Mouse (Mus musculus) urinary bladder, postnatal 25 days (tissue): ENCODE measurements around the gene T.

ENCODE experiments used
- DNase-seq: peaks from one replicate; pipeline ENCODE4 v3.0.0; 2022; ENCODE audit warnings: low spot score

Gene T

DNA sequence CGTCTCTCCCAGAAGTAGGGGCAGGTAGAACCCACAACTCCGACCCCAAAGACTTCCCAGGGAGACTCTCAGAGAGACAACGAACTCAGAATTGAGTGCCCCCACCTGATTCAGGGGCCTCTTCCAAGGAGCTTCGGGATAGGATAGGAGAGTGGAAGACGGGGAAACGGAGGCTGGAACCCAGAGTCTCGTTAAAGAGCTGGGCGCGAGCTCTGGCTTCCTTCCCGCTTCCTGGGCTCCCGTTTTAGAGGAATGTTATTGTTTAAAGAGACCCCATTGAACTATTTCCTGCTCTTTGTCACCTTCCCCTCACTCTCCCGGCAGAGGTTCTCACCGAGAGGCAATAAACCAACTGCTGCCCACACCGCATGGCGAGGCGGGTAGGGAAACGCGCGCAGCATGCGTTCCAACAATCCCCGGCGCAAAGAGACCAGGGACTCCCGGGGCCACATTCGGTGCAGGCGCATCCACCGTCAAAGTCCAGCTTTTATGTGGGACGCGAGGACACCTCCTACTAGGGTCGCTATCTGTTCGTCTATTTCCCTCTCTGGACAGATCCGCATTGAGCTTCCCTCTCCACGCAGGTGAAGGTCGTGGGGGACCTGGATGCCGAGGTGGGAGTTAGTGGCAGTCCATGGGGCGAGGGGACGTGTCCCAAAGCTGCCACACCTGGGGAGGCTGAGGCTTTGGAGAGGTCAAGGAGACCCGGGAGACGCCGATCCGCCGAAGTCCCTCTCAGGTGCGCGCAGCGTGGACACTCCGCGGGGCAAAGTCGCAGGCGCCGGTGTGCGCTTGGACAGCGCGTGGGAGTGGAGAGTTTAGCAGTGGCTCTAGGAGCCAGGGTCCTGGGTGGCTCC, 874 bp upstream of the T start:
- DNase-seq, result no peak

DNA sequence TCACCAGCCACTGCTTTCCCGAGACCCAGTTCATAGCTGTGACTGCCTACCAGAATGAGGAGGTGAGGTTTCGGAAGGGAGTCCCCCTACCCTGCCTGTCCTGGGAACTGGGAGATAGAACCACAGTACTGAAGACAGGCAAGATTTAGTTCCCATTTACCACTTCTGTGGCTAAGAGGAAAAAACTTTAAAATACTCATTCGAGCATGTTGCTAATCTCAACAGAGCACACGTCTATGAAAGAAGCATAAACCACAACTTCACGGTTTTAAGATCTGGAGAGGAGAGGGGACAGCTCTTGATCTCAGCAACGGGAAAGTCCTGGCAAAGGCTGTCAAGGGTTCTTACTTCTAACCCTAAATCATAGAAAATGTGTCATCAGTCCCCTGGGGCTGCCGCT, 2.0 kb downstream of the T start:
- no peak for DNase-seq

DNA sequence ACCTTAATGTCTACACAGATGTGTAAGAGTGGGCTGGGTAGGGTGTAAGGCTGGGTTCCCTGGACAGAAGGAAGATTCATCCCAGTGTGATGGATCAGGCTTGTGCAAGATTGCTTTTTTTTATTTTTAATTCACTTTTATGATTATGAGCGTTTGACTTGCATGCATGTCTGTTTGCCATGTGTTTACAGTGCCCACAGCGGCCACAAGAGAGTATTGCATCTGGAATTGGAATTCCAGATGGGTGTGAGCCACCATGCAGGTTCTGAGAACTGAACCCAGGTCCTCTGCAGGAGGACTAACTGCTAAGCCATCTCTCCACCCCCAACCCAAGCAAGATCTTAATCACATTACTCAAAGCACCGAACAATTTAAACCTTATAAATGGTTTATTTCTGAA, 9.8 kb downstream of the T start:
- DNase-seq, result no peak

DNA sequence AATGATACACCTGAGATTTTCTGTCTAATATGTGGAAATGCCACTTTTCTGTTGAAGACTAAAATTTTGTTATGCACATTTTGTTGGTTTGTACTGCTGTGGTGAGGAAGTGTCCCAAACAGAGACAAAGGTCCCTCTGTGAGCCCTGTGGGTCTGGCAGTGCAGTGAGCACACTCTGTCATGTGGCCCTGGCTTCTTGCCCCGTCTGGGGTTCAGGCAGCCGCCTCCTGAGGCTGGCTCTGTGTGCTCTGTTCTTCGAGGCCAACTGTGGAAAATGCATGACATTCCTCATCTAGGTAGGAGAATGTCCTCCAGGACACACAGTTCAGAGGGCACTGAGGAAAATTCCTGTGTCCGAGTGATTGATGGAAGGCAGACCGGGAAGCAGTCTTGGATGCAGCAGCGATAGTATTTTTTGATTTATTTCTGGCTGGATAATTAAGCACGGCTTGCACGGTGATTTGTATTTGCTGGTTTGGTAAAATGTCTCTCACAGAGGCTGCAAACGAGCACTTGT, 13.5 kb downstream of the T start:
- DNase-seq, result no peak

DNA sequence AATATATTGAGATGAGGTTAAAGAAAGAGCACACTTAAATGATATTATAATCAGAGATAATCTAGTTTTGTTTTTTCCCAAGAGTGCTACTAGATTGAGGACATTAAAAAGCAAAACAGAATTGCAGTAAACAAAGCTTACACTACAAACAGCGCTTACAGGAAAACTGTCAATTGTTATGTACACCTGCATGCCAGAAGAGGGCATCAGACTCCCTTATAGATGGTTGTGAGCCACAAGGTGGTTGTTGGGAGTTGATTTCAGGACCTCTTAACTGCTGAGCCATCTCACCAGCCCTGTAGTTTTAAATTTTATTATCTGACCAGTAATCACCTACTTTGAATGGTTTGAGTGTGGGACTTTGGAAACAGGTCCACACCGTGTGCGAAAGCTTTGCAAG, 14.1 kb downstream of the T start:
- DNase-seq, result no peak

DNA sequence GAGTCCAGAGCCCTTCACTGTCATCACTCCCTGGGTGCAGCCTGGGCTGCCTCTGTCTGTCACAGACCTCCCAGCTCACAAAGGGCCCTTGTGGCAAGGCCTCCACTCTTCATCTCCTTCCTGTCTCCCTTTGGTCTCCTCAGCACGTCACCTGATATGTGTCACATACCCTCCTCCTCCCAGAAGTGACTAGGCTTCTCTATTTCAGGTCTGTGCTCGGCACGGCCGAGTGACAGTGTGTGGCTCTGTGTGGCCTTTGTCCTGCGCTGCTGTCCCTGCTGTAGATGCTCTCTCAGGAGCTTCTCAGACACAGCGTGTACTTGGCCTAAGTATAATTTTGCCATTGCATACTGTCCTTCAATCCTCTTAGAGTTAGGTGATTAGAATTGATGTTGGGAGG, 21.0 kb downstream of the T start:
- DNase-seq, result no peak

DNA sequence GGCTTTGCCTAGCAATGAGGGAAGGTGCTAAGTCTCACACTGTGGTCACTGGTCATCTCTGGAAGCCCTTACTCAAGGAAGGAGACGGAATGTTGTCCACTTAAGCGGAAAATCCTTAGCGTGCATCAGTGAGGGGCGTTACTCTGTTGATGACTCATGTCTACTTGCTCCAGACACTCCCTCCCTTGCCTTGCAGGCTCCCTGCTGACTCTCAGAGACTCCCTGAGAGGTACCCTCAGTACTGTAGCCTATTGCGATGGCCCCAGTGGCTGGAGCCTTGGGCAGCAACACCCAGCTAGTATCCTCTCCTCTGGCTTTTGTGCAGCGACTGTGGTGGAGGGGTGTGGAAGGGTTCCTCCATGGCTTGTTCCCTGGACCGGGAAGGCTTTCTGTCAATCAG, 21.4 kb downstream of the T start:
- DNase-seq, result no peak

DNA sequence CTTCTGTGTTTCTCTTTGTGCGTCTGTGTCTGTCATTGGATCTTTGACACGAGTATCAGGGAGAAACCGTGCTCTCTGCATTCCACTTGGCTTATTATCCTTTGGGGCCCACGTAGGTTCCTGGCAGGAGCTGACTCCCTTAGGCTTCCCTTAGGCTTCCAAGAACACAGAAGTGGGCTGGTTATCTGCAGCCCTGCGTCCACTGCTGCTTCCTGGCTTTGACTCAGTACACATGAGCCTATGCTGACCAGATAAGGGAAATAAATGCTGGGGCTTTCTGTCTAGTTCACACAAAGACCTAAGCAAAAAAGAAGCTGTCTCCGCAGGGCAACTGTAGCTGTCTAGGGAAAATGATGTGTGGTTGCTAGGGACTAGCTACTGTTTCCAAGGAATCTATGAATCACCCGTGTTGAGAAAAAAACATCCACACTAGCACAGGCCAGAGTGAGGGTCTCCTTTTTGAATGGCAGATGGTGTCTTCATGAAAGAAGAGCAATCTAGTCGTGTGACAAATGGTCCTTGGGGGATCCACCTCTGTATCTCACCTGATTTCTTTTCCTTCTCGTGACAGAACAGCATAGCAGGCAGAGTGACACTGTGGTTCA, 22.7 kb downstream of the T start:
- DNase-seq, result no peak

DNA sequence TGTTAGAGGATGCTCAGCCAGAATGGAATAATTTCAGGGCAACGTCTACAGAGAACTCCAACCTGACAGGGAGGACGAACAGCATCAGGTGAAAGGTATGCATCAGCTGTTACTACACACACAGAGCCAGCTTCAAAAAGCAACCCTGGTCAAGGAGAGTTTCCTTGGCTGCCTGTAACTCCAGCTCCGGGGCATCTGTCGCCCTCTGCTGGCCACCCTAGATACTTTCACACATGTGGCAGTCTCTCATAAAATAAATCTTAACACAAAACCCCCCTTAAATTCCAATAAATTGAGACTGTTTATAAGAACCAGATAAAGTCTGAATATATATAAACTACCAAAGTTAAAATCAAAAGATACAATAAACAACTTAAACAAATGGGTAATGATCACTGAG, 27.3 kb downstream of the T start:
- DNase-seq, result peak; percentile 39

DNA sequence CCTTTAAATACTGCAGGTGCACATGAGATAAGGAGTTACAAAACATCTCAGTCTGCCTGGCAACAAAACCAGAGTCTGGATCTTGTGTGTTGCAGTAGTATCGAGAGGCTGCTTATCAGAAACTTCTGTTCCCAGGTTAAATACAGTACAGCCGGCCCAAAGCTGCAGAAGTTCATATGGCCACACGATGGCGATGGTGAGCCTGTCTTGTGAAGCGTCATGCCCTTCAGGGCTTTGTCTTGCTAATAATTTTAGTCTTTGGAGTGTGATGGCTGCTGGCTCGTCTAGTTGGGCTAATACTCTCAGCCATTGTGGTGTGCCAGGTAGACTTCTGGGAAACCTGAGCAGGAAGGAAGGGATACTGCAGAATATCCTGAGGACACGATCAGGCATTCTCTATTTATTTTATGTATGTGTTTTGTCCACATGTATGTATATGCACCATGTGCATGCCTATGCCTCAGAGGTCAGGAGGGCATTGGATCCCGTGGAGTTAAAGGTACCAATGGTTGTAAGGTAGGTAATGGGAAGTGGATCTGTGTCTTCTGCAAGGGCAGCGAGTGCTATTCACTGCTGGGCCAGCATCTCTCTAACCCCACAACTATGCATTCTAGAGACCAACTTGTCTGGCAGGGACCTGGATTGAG, 29.4 kb downstream of the T start:
- DNase-seq, result peak; percentile 42

DNA sequence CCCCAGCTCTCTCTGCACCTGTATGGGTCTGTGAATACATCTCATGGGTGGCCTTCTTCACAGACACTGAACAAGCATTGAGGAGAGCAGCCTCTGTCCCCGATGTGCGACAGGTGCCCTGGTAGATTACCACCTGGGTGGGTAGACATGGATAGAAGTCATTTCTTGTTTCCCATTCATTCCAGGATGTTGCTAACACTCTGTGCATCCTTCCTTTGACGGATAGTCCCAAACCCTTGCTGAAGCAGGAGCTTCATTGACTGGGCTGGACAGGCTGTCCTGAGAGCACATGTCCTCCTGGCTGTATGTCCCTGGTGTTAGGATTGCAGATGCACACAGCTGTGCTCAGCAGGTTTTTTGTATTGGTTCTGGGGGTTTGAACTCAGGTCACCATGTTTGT, 33.5 kb downstream of the T start:
- no peak for DNase-seq

DNA sequence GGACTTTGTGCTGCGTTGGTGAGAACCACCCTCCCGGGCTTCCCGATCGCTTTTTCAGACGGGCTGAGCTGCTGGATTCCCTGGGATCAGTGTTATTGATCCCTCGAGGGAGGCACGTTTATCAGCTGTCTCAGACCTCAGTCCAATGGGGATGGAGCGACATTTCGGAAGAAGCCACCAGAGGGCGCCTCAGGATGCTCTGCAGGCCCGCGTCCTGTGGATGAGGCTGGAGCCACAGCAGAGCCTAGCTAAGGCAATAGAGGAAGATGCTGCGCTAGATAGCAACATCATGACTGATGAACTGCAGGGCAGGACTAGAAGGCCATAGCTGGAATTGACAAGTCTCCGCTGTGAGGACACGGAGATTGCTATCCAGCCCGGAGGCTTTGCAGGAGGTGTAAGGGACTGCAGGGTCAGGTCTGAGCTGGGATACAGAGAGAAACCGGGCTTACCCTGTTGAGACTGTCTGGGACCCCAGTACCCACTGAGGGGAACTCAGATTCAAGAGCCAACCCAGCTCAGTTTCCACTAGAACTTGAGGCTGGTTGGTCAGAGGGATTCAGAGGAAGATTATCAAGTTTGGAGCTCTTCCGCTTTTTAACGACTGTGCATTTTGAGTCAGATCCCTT, 34.6 kb downstream of the T start:
- DNase-seq, result peak; percentile 80

DNA sequence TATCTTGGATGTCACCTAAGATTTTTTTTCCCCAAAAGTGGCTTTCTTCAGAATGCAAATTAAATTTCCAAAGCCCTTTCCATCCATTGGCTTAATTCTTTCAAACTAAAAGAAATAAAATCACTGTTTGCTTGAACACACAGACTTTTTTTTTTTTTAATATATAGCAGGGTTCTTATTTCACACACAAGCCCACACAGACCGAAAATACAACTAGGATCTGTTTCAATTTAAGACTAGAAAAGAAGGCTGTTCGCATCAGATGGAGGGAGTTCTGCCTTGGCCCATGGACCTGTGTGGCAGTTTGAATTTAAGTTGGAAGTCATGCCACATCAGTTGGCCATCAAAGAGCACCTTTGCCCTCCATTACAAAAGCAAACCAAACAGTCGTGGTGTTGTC, 44.3 kb downstream of the T start:
- no peak for DNase-seq

DNA sequence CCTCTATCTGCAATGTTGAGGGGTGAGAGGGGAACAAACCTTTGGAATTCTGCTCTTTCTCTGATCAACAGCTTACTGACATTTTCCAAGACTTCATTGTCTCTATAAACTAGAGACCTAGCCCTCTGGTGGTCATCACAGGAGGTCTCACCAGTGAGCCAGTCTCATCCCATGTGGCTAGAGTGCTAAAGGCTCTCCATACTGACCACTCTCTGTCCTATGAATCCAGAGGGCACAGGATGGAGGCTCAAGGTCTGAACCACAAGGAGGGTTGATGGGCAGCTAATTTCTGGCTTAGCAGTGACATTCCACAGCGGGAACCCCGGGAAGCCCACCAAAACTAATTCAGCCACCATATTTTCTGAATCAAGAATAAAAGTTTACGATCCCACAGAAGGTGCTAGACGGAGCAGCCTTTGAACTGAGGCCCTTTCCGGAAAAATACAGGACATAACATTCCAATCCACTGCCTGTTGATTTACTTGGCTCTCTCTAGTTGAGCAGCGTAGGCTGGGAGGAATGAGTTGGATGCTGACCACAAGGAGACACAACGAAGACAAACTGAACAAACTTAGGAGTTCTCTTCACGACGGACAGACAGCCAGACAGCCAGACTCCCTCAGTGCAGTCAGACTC, 45.4 kb downstream of the T start:
- DNase-seq, result no peak

DNA sequence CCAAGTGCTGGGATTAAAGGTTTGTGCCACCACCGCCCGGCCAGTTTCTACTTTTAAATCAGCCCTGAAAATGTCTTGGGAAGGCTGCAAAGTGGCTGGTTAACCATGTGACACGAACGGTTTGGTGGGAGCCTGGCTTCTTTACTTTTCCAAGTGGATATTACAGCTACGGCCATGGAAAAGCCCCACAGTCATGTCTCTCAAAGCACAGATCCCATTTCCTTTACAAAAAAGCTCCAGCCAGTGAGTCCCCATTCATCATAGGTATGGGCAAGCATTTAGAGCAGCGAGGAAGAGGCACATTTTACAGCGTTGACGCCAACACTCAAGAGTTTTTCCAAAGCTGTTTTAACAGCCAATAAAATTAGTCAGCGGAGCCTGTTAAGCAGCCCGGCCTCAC, 47.6 kb downstream of the T start:
- no peak for DNase-seq

DNA sequence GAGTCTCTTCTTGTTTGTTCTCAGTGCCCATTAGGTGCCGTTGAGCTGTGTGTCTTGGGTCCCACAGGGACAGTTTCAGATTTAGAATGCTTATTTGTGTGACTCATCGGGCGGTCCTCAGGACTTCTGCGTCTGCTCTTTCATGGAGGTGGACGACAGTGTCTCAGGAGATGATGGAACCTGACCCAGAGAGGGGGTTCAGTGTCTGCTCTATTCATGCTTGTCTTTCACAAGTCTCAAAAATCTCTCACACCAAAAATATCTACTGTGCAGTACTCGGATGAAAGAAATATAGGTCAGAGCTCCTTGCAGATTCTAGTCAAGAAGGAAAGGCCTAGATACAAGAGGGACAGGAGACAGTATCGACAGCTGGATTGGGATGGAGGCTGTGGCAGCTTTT, 48.7 kb downstream of the T start:
- no peak for DNase-seq

DNA sequence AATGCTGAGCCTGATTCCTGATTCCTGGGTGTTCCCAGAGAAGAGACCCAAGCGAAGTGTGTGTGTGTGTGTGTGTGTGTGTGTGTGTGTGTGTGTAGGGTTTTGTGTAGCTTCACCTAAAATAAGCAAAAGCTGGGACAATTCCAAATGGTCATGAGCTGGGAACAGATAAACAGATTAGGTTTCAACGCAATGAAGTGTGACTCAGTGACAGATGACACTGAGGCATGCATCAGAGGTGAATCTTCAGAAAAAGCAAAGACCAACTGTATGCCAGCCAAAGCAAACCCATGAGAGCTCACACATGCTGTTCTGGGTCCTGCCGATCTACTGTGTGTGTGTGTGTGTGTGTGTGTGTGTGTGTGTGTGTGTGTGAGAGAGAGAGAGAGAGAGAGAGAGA, 50.0 kb downstream of the T start:
- no peak for DNase-seq

DNA sequence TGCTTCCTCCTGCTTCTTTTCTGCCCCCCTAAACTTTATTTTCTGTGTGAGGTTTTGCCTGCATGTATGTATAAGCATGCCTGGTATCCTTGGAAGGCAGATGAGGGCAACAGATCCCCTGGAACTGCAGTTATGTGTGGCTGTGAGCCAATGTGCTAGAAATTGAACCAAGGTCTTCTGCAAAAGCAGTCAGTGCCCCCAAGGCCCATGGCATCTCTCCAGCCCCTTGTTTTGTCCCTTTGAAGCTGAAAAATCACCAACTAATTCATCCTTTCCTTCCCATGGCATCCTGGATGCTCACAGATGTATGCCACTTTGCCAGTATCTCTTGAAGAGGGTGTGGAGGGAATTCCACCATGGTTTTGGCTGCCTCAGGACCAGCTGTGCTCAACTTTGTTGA, 50.9 kb downstream of the T start:
- no peak for DNase-seq

DNA sequence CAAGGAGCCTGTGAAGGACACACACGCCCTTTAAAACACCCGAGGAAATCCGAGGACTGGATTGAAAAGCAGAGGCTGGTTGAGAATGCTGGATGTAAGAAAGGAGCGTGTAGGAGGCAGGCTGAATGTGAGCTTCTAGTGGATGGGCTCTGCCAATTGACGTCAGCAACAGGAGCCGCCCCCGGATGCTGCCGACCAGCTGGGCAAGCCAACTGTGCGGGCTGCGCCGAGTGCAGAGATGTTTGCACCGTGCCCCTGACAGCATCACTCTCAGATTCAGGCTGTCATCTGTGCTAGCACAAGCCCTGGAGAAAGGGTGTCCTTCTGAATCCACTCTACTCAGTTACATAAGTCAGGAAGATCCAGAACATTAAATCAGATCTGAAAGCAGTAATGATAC, 53.6 kb downstream of the T start:
- no peak for DNase-seq

DNA sequence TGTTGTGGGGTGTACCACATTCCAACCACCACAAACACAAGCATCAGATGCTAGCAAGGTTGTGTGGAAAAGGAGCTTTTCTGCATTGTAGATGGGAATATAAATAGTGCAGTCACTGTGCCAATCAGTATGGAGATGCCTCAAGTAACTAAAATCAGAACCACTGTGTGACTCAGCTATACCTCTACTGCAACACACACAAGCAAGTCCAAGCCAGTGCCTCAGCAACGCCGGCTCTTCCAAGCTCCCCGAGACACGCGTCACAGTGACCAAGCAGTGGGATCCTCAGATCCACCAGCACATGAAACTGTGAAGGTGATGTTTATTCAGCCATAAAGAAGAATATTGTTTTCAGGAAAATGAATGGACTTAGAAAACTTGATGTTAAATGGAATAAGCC, 56.7 kb downstream of the T start:
- DNase-seq, result no peak
